Mouse (Mus musculus) ES-Bruce4 (cell line): ENCODE results near the gene Ksr1. TPM values are rescaled to one million over a fixed set of nuclear protein-coding genes. Genes with fewer than 3 reads are reported as not detected.

Experiments used
- H3K27ac ChIP-seq: 2 replicates; pipeline ENCODE4 v1.5.1; 2012; ENCODE audit warnings: low read length, inconsistent platforms; ENCODE audit not compliant: insufficient read depth
- H3K27me3 ChIP-seq: 2 replicates; pipeline ENCODE4 v1.6.1; 2012; ENCODE audit warnings: mild to moderate bottlenecking, low read length, inconsistent platforms; ENCODE audit not compliant: control insufficient read depth, poor library complexity, insufficient read depth, severe bottlenecking
- H3K36me3 ChIP-seq: 2 replicates; pipeline ENCODE4 v1.6.1; 2012; ENCODE audit warnings: inconsistent platforms, mild to moderate bottlenecking, low read length, moderate library complexity; ENCODE audit not compliant: control insufficient read depth, poor library complexity, insufficient read depth, severe bottlenecking
- H3K4me1 ChIP-seq: one replicate; pipeline ENCODE4 v1.8.1; 2011; ENCODE audit warnings: low read length; ENCODE audit not compliant: control insufficient read depth, insufficient read depth
- H3K4me3 ChIP-seq: 2 replicates; pipeline ENCODE4 v1.5.1; 2011; ENCODE audit warnings: low read depth, mild to moderate bottlenecking, low read length
- H3K9ac ChIP-seq: 2 replicates; pipeline ENCODE4 v1.6.1; 2012; ENCODE audit warnings: low read depth, mild to moderate bottlenecking, inconsistent platforms; ENCODE audit not compliant: poor library complexity, severe bottlenecking
- H3K9me3 ChIP-seq: replicated peaks from 2 replicates; pipeline ENCODE4 v1.6.1; 2012; ENCODE audit warnings: mild to moderate bottlenecking, low read length, inconsistent platforms; ENCODE audit not compliant: control insufficient read depth, poor library complexity, insufficient read depth, severe bottlenecking
- CTCF ChIP-seq: IDR thresholded peaks from one replicate; pipeline ENCODE4 v1.8.1; 2011; ENCODE audit warnings: low read depth, low read length
- EP300 ChIP-seq: IDR thresholded peaks from 2 replicates; pipeline ENCODE4 v1.6.1; 2011; ENCODE audit warnings: low read depth, low read length; ENCODE audit not compliant: insufficient read depth
- POLR2A ChIP-seq: IDR thresholded peaks from one replicate; pipeline ENCODE4 v1.8.1; 2011; ENCODE audit warnings: low read length; ENCODE audit not compliant: insufficient read depth
- polyA plus RNA-seq: library from polyadenylated mRNA; stranded (reverse); fragments of >200 nt; gene quantifications from 2 replicates; pipeline ENCODE4 v1.2.4, GENCODE M21; 2011; ENCODE audit warnings: low read depth; ENCODE audit not compliant: missing spikeins, insufficient read depth, insufficient read length

Gene Ksr1
- polyA plus RNA-seq, 1 experiment, result 7.7 TPM

DNA sequence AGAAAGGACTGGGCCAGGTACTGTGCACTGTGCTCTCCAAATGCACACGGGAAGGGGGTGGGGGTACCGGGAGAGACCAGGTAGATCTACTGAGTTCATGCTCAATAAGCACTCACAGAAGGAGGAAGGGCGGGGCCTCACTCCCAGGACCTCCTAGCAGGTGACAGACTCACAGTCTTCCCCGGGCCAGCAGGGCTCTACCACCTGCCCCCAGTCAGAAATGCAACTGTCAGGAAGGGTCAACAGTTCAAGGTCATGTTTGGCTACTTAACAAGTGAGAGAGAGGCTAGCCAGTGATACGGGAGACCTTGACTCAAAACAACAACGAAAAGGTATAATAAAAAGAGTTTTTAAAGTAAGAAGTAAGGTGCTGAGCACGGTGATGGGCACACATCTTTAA lies 18.0 kb downstream of the Ksr1 start:
- H3K27me3 ChIP-seq, result no peaks in the 10 kb centered on the region
- H3K4me1 ChIP-seq, result peaks cover 14% of the 10 kb centered on the region
- peak overlapping the region; percentile 57 for H3K27ac ChIP-seq
- no peak overlapping the region for H3K4me3 ChIP-seq
- no peaks in the 10 kb centered on the region for H3K36me3 ChIP-seq
- H3K9me3 ChIP-seq, result no peaks in the 10 kb centered on the region
- no peak overlapping the region for H3K9ac ChIP-seq
- no peak for TF ChIP-seq POLR2A
- peak; percentile 95 for TF ChIP-seq EP300

DNA sequence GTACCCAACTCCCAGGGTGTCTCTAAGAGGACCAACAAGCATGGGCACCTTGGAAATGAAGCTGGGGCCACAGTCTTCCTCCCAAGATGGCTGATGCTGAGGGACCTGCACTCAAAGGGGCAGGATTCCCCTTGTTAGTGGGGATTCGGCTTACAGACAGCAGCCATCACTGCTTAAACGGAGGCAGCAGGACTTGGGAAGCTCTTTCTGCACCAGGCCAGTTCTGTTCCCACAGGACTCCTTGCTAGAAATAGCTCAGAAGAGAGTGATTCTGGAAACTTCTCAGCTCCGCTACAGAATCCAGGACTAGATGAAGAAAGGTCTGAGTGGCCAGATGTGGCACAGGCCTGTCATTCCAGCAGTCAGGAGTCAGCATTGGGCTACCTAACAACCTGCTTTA lies 19.2 kb downstream of the Ksr1 start:
- Histone ChIP-seq H3K36me3 (no peaks in the 10 kb centered on the region), H3K9me3 (no peaks in the 10 kb centered on the region), H3K4me1 (peaks cover 11% of the 10 kb centered on the region), H3K9ac (no peak overlapping the region), H3K4me3 (no peak overlapping the region), H3K27ac (no peak overlapping the region), H3K27me3 (no peaks in the 10 kb centered on the region)
- no peak for TF ChIP-seq POLR2A
- no peak for TF ChIP-seq EP300
- TF ChIP-seq CTCF, result no peak

DNA sequence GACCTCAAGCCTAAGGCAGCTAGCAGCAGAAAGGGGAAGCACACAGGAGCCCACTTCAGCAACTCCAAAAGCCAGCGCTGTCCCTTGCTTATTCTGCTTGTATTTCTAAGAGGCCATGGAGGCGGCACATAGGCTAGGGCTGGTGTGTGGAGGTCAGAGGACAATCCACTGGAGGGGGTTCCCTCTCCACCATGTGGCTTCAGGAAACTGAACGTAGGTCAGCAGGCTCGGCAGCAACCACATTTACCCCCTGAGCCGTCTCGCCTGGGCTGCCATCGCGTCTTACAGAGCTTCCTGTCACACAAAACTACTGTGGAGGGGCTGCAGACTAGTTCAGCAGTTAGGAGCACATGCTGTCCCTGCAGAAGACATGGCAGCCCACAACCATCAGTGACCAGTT lies 20.4 kb downstream of the Ksr1 start:
- Histone ChIP-seq H3K4me3 (no peak overlapping the region), H3K4me1 (peaks cover 11% of the 10 kb centered on the region), H3K27me3 (no peaks in the 10 kb centered on the region), H3K27ac (no peak overlapping the region), H3K9ac (no peak overlapping the region), H3K36me3 (no peaks in the 10 kb centered on the region), H3K9me3 (no peaks in the 10 kb centered on the region)
- no peak for TF ChIP-seq POLR2A
- TF ChIP-seq EP300, result no peak
- no peak for TF ChIP-seq CTCF

DNA sequence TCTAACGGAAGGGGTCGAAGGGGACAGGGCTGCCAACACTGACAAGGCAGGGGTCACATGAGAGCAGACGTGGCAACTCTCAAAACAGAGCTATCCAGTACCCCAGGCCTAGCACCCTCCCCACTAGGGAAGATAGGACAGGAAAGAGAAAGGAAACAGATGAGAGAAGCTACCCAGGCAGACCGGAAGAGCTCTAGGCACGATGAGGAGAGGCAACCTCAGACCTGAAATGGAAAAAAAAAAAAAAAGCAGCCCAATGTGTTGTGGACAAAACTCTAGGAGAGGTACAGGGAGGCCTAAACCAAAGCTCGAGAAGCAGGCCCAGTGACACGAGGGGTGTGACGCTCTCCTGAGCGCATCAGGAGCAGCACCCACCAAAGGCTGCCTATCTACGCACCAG lies 23.7 kb downstream of the Ksr1 start:
- no peak for TF ChIP-seq EP300
- TF ChIP-seq CTCF, result no peak
- no peak for TF ChIP-seq POLR2A
- Histone ChIP-seq H3K9me3 (no peaks in the 10 kb centered on the region), H3K27me3 (no peaks in the 10 kb centered on the region), H3K9ac (no peak overlapping the region), H3K27ac (no peak overlapping the region), H3K4me3 (no peak overlapping the region), H3K36me3 (no peaks in the 10 kb centered on the region), H3K4me1 (no peaks in the 10 kb centered on the region)

DNA sequence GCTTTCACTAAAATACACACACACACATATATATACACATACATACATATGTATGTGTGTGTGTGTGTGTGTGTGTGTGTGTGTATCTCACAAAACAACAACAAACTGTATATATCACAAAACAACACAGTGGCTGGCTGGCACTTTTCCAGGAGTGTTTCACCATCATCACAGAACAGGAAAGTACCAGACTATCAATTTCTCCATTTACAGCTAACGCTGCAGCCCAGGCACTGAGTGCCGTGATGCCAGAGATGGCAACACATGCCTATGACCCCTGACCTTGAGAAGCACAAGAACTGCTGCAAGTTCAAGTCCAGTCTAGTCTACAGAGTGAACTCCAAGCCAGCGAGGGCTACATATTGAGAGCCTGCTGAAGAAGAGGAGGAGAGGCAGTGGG lies 26.1 kb downstream of the Ksr1 start:
- Histone ChIP-seq H3K9me3 (no peaks in the 10 kb centered on the region), H3K27me3 (no peaks in the 10 kb centered on the region), H3K4me1 (no peaks in the 10 kb centered on the region), H3K36me3 (no peaks in the 10 kb centered on the region), H3K9ac (no peak overlapping the region), H3K27ac (no peak overlapping the region), H3K4me3 (no peak overlapping the region)
- TF ChIP-seq POLR2A (no peak), EP300 (no peak), CTCF (no peak)

DNA sequence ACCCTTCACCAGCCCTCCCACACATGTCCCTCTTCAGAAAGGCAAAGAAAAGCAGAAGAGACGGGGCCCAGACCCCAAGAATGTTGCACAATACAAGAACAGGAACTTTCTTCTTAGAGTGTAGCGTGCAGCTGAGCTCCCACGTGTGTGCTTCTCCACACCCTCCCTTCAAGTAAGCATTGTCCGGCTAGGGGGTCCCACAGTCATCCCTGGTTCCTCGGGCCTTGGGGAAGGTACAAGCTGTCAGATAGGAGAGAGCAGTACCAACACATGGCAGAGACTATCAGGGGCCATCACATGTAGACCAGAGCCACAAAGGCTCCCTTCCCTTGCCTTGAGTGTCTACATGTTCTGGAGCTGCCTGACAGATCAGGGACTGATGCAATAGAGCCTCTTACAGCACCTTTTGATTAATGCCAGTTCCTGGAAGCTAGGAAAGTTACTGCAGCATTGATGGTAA lies 27.3 kb downstream of the Ksr1 start:
- H3K9ac ChIP-seq, result no peak overlapping the region
- H3K27me3 ChIP-seq, result no peaks in the 10 kb centered on the region
- H3K9me3 ChIP-seq, result no peaks in the 10 kb centered on the region
- no peak overlapping the region for H3K4me3 ChIP-seq
- no peak overlapping the region for H3K27ac ChIP-seq
- no peaks in the 10 kb centered on the region for H3K4me1 ChIP-seq
- TF ChIP-seq POLR2A (no peak), CTCF (no peak), EP300 (no peak)
- no peaks in the 10 kb centered on the region for H3K36me3 ChIP-seq
